Mouse (Mus musculus): ENCODE measurements around the gene Dab1.

The Dab1 gene

DNA sequence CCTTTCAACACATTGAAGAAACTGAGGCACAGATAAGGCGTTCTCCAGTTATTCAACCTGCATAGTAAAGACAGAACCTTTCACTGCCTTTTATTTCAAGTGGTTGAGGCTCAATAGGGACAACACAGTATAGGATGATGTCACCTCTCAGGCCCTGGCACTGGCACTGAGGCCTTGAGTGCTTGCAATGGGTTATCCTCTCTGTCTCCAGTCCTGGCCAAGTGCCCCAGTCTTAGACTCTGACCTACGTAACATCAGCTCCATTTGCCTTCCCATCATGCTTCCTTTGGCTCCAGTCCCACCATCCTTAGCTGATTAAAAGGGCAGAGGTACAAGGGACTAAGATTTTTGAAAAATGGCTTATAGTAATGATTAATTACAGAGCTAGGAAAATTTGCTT, 220.4 kb downstream of the Dab1 start:
- DNase-seq, result no peak

DNA sequence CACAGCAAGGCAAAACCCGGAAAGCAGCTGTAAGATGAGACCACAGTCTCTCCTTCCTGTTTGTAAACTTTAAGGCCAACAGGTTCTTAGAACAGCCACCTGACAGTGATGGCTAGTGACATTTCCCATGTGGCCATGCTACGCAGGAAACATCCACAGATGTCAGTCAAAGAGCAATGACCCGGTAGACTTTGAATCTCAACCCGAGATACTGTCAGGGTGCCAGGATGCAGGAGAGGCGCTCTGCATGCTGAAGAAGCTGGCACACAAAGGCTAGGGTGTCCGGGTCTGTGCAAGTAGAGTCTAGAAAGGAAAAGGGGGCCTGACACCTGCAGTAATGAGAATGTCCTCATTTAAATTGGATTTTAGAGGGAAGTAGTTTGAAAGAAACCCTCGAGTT, 222.0 kb downstream of the Dab1 start:
- DNase-seq, result no peak

DNA sequence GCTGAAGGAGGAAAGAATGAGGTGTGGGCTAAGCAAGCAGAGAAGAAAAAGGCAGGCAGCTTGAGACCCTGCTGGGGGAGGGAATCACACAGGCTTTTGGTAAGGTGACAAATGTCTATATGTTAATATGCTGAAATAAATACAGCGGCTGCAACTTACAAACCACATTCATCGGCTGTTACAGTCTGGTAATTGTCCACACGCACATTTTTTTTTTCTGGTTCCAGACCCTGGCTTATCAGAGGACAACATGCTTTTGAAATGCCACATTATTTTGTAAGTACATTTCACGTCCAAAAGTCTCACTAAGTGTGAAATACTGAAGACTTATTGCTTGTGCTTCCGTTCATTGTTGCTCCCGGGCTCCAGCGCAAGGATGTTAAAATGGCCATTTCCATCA, 225.5 kb downstream of the Dab1 start:
- no peak for DNase-seq

DNA sequence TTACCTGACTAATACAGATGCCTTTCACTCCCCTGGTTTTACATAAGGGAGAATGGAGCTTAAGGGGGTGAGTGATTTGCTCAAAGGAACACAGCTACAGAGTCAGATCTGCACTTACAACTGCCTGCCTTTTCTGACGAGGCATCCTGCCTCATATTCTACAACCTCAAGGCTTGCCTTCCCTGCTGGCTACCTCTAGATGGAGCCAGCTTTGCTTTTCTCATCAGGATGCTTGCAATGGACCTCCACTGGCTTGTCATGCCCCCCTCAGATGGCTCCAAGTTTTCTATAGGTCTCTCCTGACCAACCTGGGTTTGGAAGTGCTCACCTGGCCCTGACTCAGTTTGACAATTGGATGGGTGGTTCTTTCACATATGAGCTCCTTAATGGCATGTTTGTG, 238.0 kb downstream of the Dab1 start:
- peak; percentile 7 for DNase-seq

DNA sequence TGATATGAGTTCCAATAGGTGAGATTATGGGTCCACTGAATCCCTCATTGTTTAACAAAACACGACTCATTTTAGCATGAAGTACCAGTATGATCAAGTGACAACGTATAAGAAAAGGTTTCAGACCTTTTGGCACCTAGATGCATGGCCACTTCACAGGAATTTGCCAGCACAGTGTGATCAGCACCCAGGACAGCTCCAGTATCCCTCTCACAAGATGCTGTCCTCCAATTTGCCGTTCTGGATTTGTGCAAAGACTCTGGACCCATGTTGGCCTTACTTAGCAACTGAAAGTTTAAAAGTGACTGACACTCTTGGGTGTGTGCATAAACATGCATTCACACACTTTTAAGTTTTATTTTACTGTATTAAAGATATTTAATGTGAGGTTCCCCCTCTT, 256.4 kb downstream of the Dab1 start:
- DNase-seq, result peak; percentile 70

DNA sequence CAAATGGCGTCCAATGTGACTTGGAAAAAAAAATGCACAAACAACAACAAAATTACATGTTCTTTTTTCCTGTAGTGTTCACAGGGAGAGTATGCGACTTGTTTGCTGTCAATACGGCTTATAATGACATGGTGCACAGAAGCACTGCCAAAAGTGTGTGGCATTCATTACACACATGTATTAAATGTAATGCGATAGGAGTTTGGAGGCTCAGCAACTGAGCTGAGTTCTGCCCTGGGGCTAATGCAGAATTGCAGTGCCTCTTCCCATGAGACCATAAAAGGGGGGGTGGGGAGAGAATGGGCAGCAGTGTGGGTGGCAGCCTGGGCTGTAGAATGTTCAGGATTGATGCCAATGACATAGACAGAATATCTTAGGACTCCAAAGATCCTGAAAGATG, 259.7 kb downstream of the Dab1 start:
- DNase-seq, result peak; percentile 10

DNA sequence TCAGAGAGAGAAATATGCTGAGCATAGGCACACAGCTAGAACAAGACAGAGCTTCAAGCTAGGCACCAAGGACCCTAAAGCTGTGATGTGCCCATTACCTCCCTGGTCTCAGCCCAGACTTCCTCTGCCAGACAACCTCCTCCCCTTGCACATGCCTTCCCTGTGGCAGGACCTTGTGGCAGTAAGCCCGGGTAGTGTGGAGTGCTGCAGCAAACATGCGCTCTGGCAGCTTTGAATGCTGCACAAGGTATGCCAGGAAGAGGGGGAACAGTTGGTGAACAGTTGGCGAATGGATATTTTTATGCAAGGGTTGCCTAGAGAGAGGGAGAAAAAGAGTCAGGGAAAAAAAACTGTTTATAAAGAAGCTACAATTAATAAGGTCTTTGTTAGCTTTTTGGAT, 262.5 kb downstream of the Dab1 start:
- no peak for DNase-seq

DNA sequence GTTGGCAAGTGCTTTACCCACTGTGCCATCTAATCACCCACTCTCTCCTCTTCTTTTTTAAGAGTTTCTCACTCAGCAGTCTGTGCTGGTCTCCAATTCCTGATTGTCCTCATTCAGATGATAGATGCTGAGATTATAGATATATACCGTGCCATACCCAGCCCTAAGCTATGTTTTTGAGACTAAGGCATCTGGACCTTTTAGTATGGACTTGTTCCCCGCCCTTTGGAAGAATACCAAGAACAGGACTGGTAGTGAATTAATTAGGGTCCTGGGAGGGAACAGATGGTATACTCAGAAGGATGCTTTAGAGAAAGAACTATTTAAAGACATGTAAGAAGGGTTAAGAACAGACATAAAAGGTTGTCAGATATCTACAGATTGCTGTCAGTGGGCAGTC, 268.9 kb downstream of the Dab1 start:
- no peak for DNase-seq

DNA sequence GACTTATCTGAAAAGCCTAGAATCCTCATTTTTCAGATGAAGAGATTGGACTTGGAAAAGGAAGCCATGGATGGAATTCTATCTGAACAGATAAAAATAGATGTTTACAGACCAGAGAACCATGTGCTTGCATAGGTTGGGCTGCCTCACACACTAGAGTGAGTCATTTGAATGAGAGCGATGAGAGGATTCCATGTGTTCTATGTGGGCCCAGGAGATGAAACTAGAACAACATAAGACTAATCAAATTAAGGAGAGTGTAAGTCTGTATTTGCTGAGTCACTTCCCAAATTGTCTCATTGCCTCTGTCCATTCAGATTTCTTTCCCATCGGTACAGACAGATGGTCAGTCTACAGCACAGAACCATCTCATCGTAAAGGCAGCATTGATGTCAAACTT, 270.0 kb downstream of the Dab1 start:
- no peak for DNase-seq

DNA sequence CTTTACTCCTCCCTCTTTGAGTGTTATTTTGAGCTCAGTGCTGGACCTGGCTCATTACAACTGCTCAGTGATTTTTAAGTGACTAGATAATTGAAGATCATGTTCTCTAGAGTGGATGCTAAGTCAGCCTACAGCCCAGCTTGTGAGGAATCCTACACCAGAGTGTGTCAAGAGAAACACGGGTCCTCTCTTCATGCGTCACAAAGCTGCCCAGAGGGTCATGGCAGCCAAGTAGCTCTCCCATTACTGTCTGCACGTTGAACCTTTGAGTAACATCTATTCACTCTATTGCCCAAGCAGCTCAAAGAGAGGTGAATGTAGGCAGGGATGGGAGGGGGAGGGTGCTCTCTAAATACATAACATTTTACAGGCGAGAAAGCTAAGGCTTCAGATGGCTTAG, 277.6 kb downstream of the Dab1 start:
- DNase-seq, result no peak

DNA sequence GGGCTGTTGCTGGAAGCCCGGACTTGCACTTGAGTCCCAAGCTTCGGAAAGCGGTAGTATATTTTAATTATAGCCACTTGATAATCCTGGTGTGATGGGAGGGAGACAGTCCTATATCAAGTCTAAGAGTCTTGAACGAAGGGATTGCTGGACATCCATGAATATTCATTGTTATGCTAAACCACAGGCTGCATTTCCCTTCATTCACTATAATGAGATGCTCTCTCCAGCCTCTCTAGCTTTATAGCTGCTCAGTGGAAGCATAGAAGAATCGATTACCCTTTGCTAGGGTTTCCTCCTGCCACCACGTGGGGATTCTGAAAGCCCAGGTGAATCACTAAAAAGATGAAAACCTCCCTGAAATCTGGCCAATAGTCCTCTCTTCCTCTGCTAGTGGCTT, 278.5 kb downstream of the Dab1 start:
- no peak for DNase-seq

DNA sequence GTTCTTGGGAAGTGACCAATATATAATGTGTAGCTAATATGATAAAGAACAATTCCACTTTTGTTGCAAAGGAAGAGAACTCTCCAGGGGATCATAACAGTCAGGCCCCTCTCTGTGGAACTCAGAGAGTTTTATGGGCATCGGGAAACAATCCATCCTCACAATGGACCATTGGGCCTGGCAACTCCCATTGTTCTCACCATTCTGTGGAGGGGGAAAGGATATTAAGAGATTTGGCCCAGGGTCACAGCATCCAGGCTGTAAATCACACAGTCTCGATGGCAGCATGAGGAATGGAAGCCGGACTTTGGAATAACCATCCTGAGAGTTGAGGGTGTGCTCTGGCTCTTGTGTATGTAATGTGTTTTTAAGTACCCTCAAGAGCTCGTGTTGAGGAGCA, 292.3 kb downstream of the Dab1 start:
- DNase-seq, result peak; percentile 30

DNA sequence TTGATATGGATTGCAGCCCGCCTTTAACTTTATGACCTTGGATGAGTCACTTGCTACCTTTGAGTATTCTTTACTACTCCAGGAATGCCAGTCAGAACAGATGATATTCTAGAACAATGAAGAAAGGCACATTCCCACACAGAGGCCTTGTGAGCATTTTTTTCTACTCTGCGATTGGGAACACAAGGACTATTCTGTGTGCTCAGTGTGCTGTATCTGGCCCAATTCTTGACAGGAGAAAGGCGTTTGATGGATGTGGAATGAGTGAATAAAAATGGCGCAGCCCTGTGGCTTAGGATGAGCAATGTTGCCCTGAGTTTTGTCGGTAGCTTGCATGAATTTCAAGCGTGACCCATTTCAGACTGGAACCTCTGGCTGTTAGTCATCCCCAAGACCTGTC, 292.9 kb downstream of the Dab1 start:
- DNase-seq, result no peak

DNA sequence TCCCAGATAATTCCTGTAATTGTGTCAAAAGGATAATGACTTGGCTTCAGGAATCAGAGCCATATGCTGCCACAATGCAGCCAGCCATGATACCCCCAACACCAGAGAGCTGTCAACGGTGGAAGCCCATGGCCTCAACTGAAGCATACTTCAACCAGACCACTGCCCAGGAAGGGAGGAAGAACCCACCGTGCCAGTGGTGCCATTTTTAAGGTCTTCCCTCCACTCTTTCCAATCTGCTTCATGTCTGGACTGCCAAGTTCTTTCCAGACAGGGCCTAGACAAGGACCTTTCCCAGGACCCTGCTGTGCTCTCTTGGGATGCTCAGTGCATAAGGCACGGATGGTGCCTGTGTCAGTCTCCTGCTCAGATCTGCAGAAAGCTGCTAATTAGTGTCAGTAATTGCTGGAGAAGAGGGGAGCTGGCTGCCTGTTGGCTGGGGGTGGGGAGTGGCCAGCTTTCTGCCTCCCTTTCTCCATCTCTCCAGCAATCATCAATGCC, 303.3 kb downstream of the Dab1 start:
- DNase-seq, result no peak

DNA sequence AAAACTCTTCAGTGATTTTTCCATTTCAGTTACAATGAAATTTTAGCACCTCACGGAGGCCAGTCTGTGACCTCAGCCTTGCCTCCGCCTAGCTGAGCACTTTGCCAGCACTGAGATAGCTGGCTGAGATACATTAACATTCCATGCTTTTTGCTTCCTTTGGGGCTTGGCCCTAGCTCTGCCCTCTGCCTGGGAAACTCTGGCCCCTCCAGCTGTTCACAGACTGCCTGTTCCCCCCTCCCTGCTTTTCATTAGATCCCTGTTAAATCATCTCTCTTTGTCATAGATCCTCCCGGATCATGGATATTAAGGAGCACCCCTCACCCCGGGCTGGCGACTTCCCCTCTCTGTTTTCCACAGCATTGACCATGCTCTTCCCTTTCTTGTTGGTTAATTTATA, 307.5 kb downstream of the Dab1 start:
- DNase-seq, result peak; percentile 39

DNA sequence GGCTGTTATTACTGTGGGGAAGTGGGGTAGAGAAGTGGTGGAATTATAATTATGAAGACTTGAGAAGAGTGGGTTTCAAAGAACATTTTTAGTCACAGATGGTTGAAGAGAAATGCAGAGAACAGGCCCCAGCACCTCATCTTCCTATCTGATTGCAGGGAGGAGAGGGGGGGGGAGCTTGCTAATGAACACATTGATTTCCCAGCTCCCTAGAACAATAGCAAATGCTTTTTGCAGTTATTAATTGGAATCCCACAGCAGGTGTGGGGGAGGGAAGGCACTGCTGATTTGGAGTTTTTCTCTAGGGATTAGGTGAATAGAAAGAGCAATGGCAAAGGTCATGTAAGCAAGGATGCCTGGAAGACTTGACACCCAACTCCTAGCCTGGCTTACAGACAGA, 310.5 kb downstream of the Dab1 start:
- no peak for DNase-seq

DNA sequence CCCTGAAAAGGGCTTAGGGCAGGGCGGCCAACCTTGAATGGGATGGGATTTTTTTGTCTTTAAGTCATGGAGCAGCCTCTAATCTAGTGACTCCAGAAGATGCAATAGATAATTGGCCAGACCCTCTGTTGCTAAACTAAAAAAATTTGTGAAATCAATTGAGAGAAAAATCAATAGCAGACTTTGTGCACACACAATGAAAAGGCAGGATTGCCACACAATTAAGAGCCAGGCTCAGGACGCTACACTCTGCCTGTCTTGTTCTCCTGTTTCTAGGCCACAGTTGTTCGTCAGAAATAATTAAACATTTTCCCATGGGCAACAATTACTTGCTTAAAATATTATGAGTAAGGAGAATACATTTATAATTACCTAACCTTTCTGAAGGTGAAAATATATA, 315.2 kb downstream of the Dab1 start:
- no peak for DNase-seq

DNA sequence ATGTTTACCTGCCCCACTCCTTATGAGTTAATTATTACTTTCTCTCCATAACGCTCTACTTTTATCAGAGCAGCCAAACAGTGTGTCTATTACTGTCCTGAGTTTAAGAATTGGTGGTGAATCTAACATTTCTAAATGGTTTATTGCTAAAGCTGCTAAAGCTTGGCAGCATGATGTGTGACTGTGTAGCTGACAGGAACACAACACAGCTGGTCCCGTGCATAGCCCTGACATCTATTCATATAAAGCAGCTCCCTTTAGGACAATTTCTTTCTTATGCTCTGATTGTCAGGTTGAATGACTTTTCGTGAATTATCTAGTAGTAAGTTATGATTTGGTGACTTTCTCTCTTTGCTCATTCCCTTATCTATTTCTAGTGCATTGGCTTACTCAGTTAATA, 329.1 kb downstream of the Dab1 start:
- DNase-seq, result no peak

DNA sequence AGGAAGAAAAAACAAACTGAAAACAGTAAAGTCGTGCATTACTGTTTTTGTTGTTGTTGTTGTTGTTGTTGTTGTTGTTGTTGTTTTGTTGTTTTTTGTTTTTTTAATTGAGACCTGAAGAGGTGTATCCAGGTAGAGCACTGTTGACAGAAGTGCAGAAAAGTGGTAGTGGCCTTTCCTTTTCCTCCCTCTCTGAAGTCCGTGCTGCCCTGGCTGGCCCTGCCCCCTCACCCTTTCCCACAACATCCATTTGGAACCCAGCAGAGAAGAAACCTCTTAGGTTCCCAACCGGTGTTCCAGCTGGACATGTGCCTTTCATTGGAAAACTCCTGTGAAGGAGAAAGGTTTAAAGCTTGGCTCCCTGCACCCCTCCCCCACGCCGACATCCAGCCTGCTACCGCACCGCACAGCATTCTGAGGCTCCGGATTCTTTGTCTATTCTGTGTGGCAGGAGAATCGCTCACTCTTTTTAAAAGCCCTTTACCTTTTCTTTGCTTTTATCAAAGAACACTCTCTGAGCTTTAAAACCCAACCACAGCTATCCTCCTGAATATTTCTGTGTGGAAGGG, 334.6 kb downstream of the Dab1 start:
- DNase-seq, result peak; percentile 44

DNA sequence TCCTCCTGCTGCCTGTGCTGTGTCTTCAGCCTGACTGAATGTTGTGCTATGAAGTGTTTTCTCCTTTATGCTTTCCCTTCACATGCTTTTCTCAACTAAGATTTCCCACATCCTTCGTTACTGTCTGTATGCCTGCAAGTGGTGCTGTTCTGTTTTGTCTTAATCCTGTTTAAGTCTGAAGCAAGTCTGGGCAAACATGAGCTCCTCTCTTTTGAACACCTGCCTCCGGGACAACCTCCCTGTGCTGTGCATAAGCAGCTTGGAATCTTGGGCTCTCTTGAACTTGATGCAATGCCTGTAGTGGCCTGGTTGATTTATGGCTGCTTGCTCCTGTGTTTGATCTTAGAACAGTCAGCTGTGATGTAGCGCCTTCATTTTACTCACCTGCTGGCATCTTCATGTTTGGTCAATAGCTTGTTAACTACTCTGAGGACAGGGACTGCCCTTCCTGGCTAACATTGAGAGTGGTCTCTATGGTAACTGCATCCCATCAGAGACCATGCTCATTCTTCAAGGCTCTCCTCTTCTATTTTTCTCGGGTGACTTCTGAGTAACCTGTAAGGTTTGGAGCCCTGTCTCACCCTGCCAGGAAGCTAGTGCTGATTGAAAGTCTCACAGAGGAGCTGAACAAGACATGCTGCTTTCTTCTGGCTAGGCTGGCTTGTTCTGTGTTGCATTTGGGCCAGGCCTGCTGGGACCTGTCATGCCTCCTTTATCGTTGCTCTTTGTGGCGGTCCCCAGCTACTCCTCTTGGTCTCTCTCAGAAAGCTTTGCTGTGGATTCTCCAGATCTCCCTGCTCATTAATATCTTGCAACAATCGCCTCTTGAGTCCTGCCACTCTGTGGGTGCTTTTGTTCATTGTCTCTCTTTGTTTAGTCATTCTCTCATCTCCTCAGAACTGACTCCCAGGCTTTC, 342.2 kb downstream of the Dab1 start:
- DNase-seq, result no peak

DNA sequence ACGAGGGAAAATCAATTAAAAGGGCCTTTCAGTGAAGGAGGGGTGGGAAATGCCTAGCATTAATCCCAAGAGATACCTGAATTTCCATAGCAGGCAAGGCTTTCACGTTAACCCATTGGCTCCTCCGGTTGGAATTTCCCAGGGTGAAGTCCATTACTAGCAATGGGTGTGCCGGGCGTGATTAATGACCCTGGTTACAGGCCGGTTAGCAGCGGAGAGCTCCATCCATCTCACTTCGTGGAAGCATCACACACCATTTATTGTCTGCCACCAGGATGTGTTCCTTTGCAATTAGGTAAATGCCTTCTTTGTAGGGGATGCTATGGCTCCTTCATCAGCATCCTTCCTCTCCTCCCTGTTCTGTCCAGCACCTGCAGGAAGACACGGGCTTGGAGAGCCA, 350.7 kb downstream of the Dab1 start:
- peak; percentile 17 for DNase-seq

DNA sequence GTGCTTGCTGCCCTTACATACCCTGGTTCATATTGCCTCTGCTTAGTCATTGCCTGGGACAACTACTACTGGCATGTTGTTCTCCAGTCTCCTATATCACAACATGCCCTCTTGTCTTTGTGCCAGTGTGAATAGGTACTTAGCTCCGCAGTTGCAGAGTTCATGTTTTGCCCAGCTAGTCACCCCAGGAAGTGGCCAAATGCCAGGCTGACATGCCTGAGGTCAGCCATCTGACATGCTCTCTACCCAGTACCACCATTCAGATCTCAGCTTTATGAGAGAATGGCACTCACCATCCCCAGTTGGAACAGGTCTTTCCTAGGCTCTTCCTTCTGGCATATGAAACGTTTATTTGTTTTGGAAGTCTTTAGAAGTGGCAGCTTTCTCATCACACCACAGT, 355.4 kb downstream of the Dab1 start:
- DNase-seq, result no peak

DNA sequence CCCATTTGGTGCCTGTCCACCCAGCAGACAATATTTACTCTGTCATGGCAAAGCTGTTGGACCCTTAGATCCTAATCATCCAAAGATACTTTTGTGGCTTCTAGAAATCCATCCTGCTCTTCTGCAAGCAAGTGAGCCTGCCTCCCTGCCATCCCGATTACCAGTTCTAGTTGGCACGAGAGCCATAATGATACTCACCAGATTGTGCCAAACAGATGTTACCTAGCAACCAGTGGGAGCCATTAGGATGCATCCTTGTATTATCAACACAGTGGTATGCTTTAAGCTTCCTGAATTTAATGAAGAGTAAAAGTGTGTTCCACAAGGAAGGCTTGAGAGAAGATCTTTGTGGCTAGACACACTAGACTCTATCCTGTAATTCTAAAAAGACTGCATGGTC, 355.8 kb downstream of the Dab1 start:
- DNase-seq, result no peak

DNA sequence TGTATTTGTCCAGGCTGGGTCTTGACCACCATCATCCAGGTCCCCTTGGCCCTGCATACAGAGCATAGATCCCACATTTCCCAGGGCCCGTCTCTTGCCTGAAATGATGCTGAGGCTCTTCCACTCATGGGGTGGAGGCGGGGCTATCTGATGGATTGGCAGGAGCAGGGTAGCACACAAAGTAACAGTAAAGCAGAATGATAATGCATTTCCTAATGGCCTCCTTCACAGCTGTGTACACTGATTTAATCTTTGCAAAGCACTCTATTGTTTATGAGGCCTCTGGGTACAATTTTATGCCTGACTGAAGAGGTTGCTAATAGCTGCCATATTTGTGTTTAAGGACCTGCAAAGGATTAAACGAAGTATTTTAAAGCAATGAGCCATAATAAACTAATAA, 374.7 kb downstream of the Dab1 start:
- peak; percentile 7 for DNase-seq

DNA sequence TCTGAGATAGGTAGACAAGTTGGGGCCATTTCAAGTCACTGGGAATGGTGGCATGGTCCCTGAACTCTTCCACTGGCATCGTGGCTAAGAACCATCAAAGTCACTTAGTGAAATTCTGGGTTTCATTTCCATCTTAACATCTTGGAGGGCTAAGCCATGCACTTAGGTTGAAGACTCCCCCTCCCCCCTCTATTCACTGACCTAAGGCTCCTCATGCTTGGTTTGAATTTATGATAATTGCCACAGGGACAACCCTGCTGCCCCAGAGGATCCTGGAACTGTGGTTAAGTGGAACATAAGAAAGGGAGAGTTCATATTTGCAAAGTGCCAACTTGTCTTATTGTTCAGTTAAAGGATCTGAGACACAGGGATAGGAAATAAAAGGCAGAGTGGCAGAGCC, 375.2 kb downstream of the Dab1 start:
- DNase-seq, result peak; percentile 5

Data from embryo, embryonic 11 days (tissue).